Mouse (Mus musculus) erythroblast, adult 5-6 weeks (primary cell): Measurements from ENCODE around the gene Casq1. TPM values are rescaled to one million over a fixed set of nuclear protein-coding genes. Genes with fewer than 3 reads are reported as not detected.
"Not testable (repeated sequence)": the region's sequence is repeated elsewhere in the genome, so short reads cannot be mapped to it uniquely, and the experiment has no call there.

Experiments used
- ATAC-seq: replicated peaks from 2 replicates; pipeline ENCODE4 v1.8.0; 2016; ENCODE audit warnings: moderate number of reproducible peaks, mild to moderate bottlenecking, moderate TSS enrichment, inconsistent platforms; ENCODE audit not compliant: poor library complexity, low FRiP score, severe bottlenecking
- total RNA-seq, 2 experiments: library from RNA; stranded (forward) in 1 of 2; stranded (reverse) in 1 of 2; fragments of 150-400 nt in 1 of 2; fragments of 200-764, 138-1000 nt in 1 of 2; gene quantifications; 2 replicates each; pipeline versions ENCODE4 v1.2.3 to v1.2.4; 2015 to 2017; ENCODE audit warnings: low replicate concordance in 2 of 2

Casq1 gene
- not detected in 2 replicates for total RNA-seq (2015; ENCODE audit: low replicate concordance)
- total RNA-seq (2017; ENCODE audit: low replicate concordance), result not detected in 2 replicates

GRCm38 (mm10) chr1:172219451-172220406 lies at the start of gene Casq1:
TSS of gene Casq1 (minus strand) at chr1:172219868.
- no peak for ATAC-seq

DNA sequence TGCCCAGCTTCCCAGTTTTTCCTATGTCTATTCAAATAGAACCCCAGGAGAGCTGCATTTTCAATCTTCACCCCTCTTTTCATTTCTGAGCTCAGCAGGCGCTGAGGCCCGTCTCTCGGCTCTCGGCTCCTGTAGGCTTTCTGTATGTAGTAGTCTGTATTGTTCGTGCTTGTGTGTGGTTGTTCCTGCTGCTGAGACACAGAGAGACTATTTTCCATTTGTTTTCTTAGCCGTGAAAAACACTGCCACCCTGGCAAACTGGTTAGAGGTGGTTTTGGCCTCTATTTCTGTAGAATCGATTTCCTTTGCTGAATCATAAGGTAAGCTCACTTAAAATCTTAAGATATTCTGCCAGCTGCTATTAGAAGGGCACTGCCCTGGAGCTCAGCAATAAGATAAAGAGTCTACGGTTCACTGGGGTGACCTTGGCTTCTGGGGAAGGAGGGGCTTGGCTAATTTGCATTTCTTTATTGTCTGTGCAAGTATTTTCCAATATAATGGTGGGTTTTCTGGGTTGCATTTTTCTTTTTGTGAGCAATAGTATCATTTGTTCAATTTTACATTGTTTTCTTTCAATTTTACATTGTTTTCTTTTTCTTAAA lies 41.9 kb upstream of the Casq1 start, which contains the start of gene Igsf8:
Gene Igsf8, plus strand, starts transcription at position 165 of the 602 bp plus-strand sequence.
- no peak for ATAC-seq

- ATAC-seq, result peak; percentile 39; the same call in 1 of the 2 replicates
Observed at GRCm38 (mm10) chr1:172258314-172258713, 38.6 kb upstream of the Casq1 start, which contains the start of gene Atp1a4. TSS of gene Atp1a4 (minus strand) at chr1:172258414.

DNA sequence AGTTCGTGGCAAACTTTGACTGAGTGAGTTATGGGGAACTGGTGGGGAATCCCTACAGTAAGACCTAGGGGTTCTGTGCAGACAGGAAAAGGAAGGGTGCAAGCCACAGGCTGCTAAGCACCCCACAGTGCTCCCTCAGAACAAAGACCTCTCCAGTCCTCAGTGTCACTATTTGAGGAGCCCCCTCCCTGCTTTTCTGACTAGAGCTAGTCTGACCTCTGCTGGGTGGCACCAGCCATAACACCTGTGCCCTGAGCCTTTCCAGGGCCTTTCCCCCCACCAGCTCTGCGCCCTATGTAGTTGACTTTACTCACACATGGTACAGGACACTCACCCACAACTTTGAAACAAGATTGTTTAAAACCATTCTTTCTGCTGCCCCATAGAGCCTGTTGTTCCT lies 28.0 kb upstream of the Casq1 start:
- no peak for ATAC-seq

DNA sequence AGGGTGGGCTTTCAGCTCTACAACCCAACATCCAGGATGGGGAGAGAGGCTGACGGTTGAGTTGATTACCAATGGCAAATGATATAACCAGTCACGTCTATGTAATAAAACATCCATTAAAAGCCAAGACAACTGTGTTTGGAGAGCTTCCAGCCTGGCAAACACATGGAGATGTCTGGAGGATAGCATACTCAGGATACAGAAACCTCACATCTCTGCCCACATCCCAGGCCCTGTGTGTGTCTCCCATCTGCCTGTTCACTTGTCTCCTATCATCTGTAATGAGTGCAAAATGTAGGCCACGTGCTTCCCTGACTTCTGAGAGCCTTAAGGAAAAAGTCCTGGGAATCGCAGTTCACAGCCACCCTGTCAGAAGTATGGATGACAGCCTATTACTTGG lies 27.5 kb upstream of the Casq1 start:
- ATAC-seq, result no peak

GRCm38 (mm10) chr1:172244645-172245044 lies 25.0 kb upstream of the Casq1 start:
- ATAC-seq, result not testable (repeated sequence)

- no peak for ATAC-seq
Observed at GRCm38 (mm10) chr1:172243547-172244205, 24.0 kb upstream of the Casq1 start.

DNA sequence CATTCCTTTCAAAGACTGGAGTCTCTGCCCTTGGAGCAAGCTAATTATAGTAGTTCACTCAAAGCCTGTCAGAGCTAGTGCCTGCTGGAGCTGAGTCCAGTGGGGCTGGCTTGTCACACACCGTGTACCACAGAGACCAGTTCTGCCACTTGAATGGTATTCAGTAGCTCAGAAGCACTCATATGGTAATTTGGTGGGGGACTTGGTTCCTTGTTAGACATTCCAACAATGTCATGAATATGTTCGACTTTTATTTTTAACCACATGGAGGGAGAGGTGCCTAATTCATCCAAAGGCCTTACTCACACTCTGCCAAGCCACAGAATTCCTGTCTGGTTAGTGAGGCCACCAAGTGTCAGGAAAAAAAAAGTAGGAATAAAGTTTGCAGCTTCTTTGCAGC lies 22.7 kb upstream of the Casq1 start:
- ATAC-seq, result no peak

- ATAC-seq, result no peak
Observed at GRCm38 (mm10) chr1:172240945-172241708, 21.5 kb upstream of the Casq1 start.

GRCm38 (mm10) chr1:172229215-172229614 lies 9.5 kb upstream of the Casq1 start:
- no peak for ATAC-seq

GRCm38 (mm10) chr1:172228209-172228608 lies 8.5 kb upstream of the Casq1 start:
- no peak for ATAC-seq

DNA sequence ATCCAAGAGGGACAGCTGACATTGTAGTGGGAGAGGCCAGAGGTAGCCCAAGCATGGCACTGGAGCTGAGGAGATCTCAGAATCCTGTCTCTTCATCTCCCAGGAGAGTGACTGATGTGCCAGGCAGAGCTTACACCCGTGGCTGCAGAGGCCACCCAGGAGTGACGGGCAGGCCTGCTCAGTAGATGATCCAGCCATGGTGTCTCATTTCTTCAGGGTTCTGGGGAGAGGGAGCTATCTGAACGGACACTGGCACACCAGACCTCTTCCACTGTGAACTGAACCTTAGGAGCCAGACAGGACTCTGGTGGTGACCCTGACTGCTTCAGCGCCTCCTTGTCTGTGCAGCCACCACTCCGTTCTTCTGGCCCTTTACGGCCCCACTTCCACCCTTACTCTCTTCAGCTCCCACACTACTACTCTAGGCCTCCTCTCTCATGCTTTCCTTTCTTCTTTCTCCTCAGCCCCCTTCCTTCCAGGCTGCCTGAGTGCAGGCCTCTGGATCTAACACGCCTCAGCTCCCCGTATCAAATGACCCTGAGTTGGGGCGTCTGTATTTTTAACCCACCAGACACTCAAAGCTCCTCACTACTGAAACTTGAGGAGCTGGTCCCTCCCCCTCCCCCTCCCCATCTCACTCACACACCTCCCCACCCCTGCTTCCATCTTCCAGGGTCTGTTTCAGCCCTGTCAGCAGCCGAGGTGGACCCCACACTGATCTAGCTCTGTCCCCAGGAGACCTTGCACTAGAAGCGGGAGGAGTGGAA lies 1.8 kb upstream of the Casq1 start:
- no peak for ATAC-seq

GRCm38 (mm10) chr1:172220414-172220813 lies 746 bp upstream of the Casq1 start:
- no peak for ATAC-seq

GRCm38 (mm10) chr1:172218164-172218910 lies 1.3 kb downstream of the Casq1 start:
- ATAC-seq, result no peak

DNA sequence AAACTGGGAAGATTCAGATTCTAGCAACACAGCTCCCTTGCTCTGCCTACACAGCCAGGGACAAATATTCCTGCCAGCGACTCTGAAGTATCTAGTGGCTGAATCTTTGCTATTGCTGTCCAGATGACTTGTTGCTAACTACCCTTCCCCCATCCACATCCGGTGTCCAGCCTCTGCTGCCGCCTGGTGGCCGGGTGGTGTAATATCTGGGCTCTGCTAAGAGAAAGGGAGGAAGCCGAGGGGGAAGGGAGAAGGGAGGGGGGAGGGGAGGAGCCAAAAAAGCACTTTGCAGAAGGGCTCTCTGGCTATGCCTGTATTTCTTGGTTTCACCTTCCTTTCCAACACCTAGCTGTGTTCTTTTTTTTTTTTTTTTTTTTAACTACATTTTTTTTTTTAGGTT lies 2.5 kb downstream of the Casq1 start:
- peak; percentile 81 for ATAC-seq

DNA sequence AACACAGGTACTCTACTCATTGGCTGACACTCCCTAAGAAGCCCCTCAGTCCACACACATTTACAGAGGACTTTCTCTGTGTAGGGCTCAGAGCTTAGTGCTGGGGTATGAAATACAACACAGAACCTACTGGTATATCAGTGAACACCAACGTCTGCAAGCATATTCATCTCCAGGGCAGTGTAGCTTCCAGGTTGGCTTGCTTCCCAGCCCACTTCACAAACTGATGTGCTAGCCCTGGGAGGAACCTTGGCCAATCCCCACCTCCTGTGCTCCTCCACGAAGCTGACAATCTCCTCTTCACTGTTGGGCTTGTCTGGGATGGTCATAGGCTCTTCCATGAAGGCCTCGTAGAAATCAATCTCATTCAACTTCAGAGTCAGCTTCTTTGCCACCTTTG lies 4.9 kb downstream of the Casq1 start:
- no peak for ATAC-seq

DNA sequence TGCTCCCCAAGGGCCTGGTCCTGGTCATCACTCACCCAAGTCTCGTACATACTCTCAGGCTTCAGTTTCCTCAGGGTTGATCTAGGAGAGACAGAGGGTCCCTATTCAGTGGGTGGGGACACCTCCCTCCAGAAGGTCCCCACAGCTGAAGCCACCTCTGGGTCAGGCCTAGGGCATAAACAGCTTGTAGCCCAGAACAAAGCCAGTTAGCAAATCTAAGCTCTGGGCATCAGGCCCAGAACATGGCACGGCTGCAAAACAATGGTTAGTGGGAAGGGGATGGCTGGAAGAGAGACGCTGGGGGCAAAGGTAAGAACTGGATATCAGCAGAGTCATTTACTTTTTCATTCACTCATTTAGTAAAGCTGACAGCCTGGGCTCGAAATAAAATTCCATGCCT lies 5.9 kb downstream of the Casq1 start:
- ATAC-seq, result no peak

DNA sequence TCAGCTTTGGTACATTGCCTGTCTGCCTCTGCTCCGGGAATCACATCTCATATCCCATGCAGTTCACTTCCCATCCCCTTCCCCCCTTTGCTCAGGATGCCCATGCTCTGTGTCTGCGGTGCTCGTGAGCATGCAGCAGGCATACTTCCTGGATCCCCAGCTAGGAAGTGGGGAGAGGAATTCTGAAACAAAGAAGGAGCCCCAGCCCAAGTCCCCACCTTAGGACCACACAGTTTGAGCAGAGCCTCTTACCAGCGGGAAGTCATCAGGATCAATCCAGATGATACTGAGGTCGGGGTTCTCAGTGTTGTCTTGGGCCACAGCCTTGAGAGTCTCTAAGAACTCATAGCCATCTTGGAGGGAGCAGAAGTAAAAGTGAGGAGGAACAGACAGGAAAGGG lies 6.9 kb downstream of the Casq1 start:
- ATAC-seq, result no peak
